Mouse (Mus musculus): ENCODE results near the gene Zhx3. TPM values are rescaled to one million over a fixed set of nuclear protein-coding genes. Genes with fewer than 3 reads are reported as not detected.
A peak's percentile ranks its signal among the peaks of the same experiment; 100 is the strongest.

Gene Zhx3
- polyA plus RNA-seq, 1 experiment, result 1.1 TPM

GRCm38 (mm10) chr2:160760433-160761184, 112.2 kb downstream of the Zhx3 start:
- no peak overlapping the region for H3K9ac ChIP-seq (ENCODE audit: low read depth, poor library complexity, severe bottlenecking)
- TF ChIP-seq EP300 (IDR thresholded peaks at IDR 0.05; ENCODE audit: insufficient read depth, low read depth, low read length), result no peak
- no peak for TF ChIP-seq POLR2A (IDR thresholded peaks at IDR 0.05; ENCODE audit: insufficient read depth, low read length)
- TF ChIP-seq CTCF (IDR thresholded peaks at IDR 0.05; ENCODE audit: low read depth, low read length), result peak; percentile 39
- no peaks in the 10 kb centered on the region for H3K4me1 ChIP-seq (ENCODE audit: control insufficient read depth, insufficient read depth, low read length)
- no peaks in the 10 kb centered on the region for H3K27me3 ChIP-seq (ENCODE audit: control insufficient read depth, insufficient read depth, low read length, poor library complexity, severe bottlenecking)
- peaks cover 34% of the 10 kb centered on the region for H3K36me3 ChIP-seq (ENCODE audit: control insufficient read depth, insufficient read depth, low read length, poor library complexity, severe bottlenecking)
- H3K9me3 ChIP-seq (replicated peaks; ENCODE audit: control insufficient read depth, insufficient read depth, low read length, poor library complexity, severe bottlenecking), result no peaks in the 10 kb centered on the region
- no peak overlapping the region for H3K4me3 ChIP-seq (ENCODE audit: low read depth, low read length)
- H3K27ac ChIP-seq (ENCODE audit: insufficient read depth, low read length), result no peak overlapping the region

- no peaks in the 10 kb centered on the region for H3K4me1 ChIP-seq (ENCODE audit: control insufficient read depth, insufficient read depth, low read length)
- H3K4me3 ChIP-seq (ENCODE audit: low read depth, low read length), result no peak overlapping the region
- H3K27me3 ChIP-seq (ENCODE audit: control insufficient read depth, insufficient read depth, low read length, poor library complexity, severe bottlenecking), result no peaks in the 10 kb centered on the region
- H3K9me3 ChIP-seq (replicated peaks; ENCODE audit: control insufficient read depth, insufficient read depth, low read length, poor library complexity, severe bottlenecking), result no peaks in the 10 kb centered on the region
- TF ChIP-seq EP300 (IDR thresholded peaks at IDR 0.05; ENCODE audit: insufficient read depth, low read depth, low read length), result no peak
- no peak for TF ChIP-seq POLR2A (IDR thresholded peaks at IDR 0.05; ENCODE audit: insufficient read depth, low read length)
- no peak for TF ChIP-seq CTCF (IDR thresholded peaks at IDR 0.05; ENCODE audit: low read depth, low read length)
- H3K27ac ChIP-seq (ENCODE audit: insufficient read depth, low read length), result no peak overlapping the region
- H3K36me3 ChIP-seq (ENCODE audit: control insufficient read depth, insufficient read depth, low read length, poor library complexity, severe bottlenecking), result peaks cover 36% of the 10 kb centered on the region
- no peak overlapping the region for H3K9ac ChIP-seq (ENCODE audit: low read depth, poor library complexity, severe bottlenecking)
Observed at GRCm38 (mm10) chr2:160756583-160757203, 116.1 kb downstream of the Zhx3 start.

- Histone ChIP-seq H3K36me3 (ENCODE audit: control insufficient read depth, insufficient read depth, low read length, poor library complexity, severe bottlenecking) (peaks cover 9% of the 10 kb centered on the region), H3K9me3 (replicated peaks; ENCODE audit: control insufficient read depth, insufficient read depth, low read length, poor library complexity, severe bottlenecking) (no peaks in the 10 kb centered on the region), H3K9ac (ENCODE audit: low read depth, poor library complexity, severe bottlenecking) (no peak overlapping the region), H3K4me3 (ENCODE audit: low read depth, low read length) (no peak overlapping the region), H3K27ac (ENCODE audit: insufficient read depth, low read length) (0 out of 2 replicates have a peak overlapping the region, but pooled peaks have one; percentile 11), H3K4me1 (ENCODE audit: control insufficient read depth, insufficient read depth, low read length) (peaks cover 2% of the 10 kb centered on the region), H3K27me3 (ENCODE audit: control insufficient read depth, insufficient read depth, low read length, poor library complexity, severe bottlenecking) (no peaks in the 10 kb centered on the region)
- TF ChIP-seq EP300 (IDR thresholded peaks at IDR 0.05; ENCODE audit: insufficient read depth, low read depth, low read length) (no peak), POLR2A (IDR thresholded peaks at IDR 0.05; ENCODE audit: insufficient read depth, low read length) (no peak), CTCF (IDR thresholded peaks at IDR 0.05; ENCODE audit: low read depth, low read length) (no peak)
Observed at GRCm38 (mm10) chr2:160747075-160747474, 125.7 kb downstream of the Zhx3 start.

GRCm38 (mm10) chr2:160746637-160747036, 126.2 kb downstream of the Zhx3 start:
- H3K36me3 ChIP-seq (ENCODE audit: control insufficient read depth, insufficient read depth, low read length, poor library complexity, severe bottlenecking), result peaks cover 9% of the 10 kb centered on the region
- H3K27ac ChIP-seq (ENCODE audit: insufficient read depth, low read length), result 0 out of 2 replicates have a peak overlapping the region, but pooled peaks have one; percentile 11
- TF ChIP-seq EP300 (IDR thresholded peaks at IDR 0.05; ENCODE audit: insufficient read depth, low read depth, low read length) (no peak), CTCF (IDR thresholded peaks at IDR 0.05; ENCODE audit: low read depth, low read length) (no peak), POLR2A (IDR thresholded peaks at IDR 0.05; ENCODE audit: insufficient read depth, low read length) (no peak)
- no peak overlapping the region for H3K4me3 ChIP-seq (ENCODE audit: low read depth, low read length)
- peaks cover 2% of the 10 kb centered on the region for H3K4me1 ChIP-seq (ENCODE audit: control insufficient read depth, insufficient read depth, low read length)
- H3K9me3 ChIP-seq (replicated peaks; ENCODE audit: control insufficient read depth, insufficient read depth, low read length, poor library complexity, severe bottlenecking), result no peaks in the 10 kb centered on the region
- H3K9ac ChIP-seq (ENCODE audit: low read depth, poor library complexity, severe bottlenecking), result no peak overlapping the region
- H3K27me3 ChIP-seq (ENCODE audit: control insufficient read depth, insufficient read depth, low read length, poor library complexity, severe bottlenecking), result no peaks in the 10 kb centered on the region

- Histone ChIP-seq H3K36me3 (ENCODE audit: control insufficient read depth, insufficient read depth, low read length, poor library complexity, severe bottlenecking) (peaks cover 3% of the 10 kb centered on the region), H3K9ac (ENCODE audit: low read depth, poor library complexity, severe bottlenecking) (no peak overlapping the region), H3K27me3 (ENCODE audit: control insufficient read depth, insufficient read depth, low read length, poor library complexity, severe bottlenecking) (no peaks in the 10 kb centered on the region), H3K4me1 (ENCODE audit: control insufficient read depth, insufficient read depth, low read length) (peaks cover 2% of the 10 kb centered on the region), H3K27ac (ENCODE audit: insufficient read depth, low read length) (no peak overlapping the region), H3K4me3 (ENCODE audit: low read depth, low read length) (no peak overlapping the region), H3K9me3 (replicated peaks; ENCODE audit: control insufficient read depth, insufficient read depth, low read length, poor library complexity, severe bottlenecking) (no peaks in the 10 kb centered on the region)
- TF ChIP-seq POLR2A (IDR thresholded peaks at IDR 0.05; ENCODE audit: insufficient read depth, low read length) (no peak), EP300 (IDR thresholded peaks at IDR 0.05; ENCODE audit: insufficient read depth, low read depth, low read length) (no peak), CTCF (IDR thresholded peaks at IDR 0.05; ENCODE audit: low read depth, low read length) (no peak)
Observed at GRCm38 (mm10) chr2:160745497-160745896, 127.3 kb downstream of the Zhx3 start.

- Histone ChIP-seq H3K4me3 (ENCODE audit: low read depth, low read length) (no peak overlapping the region), H3K9me3 (replicated peaks; ENCODE audit: control insufficient read depth, insufficient read depth, low read length, poor library complexity, severe bottlenecking) (no peaks in the 10 kb centered on the region), H3K36me3 (ENCODE audit: control insufficient read depth, insufficient read depth, low read length, poor library complexity, severe bottlenecking) (peaks cover 3% of the 10 kb centered on the region), H3K27me3 (ENCODE audit: control insufficient read depth, insufficient read depth, low read length, poor library complexity, severe bottlenecking) (no peaks in the 10 kb centered on the region), H3K9ac (ENCODE audit: low read depth, poor library complexity, severe bottlenecking) (no peak overlapping the region), H3K27ac (ENCODE audit: insufficient read depth, low read length) (no peak overlapping the region), H3K4me1 (ENCODE audit: control insufficient read depth, insufficient read depth, low read length) (peaks cover 2% of the 10 kb centered on the region)
- TF ChIP-seq POLR2A (IDR thresholded peaks at IDR 0.05; ENCODE audit: insufficient read depth, low read length), result no peak
- TF ChIP-seq CTCF (IDR thresholded peaks at IDR 0.05; ENCODE audit: low read depth, low read length), result no peak
- TF ChIP-seq EP300 (IDR thresholded peaks at IDR 0.05; ENCODE audit: insufficient read depth, low read depth, low read length), result no peak
Observed at GRCm38 (mm10) chr2:160744823-160745210, 128.0 kb downstream of the Zhx3 start.
